Mouse (Mus musculus): ENCODE results near the gene Ormdl3. TPM values are rescaled to one million over a fixed set of nuclear protein-coding genes. Genes with fewer than 3 reads are reported as not detected.

Ormdl3 gene
- polyA plus RNA-seq, 1 experiment: 17.1 TPM

GRCm38 (mm10) chr11:98589306-98589705 lies 2.1 kb upstream of the Ormdl3 start:
- Histone ChIP-seq H3K4me1 (ENCODE audit: control insufficient read depth, insufficient read depth, low read length) (peaks cover 36% of the 10 kb centered on the region), H3K4me3 (ENCODE audit: insufficient read depth, low read length) (no peak overlapping the region), H3K27ac (ENCODE audit: insufficient read depth, low read depth, low read length) (no peak overlapping the region)
- TF ChIP-seq CTCF (IDR thresholded peaks at IDR 0.05; ENCODE audit: low read depth, low read length) (no peak), POLR2A (IDR thresholded peaks at IDR 0.05; ENCODE audit: borderline replicate concordance, low read depth, low read length) (no peak)

GRCm38 (mm10) chr11:98588833-98589281 lies 1.7 kb upstream of the Ormdl3 start:
- Histone ChIP-seq H3K27ac (ENCODE audit: insufficient read depth, low read depth, low read length) (no peak overlapping the region), H3K4me1 (ENCODE audit: control insufficient read depth, insufficient read depth, low read length) (peaks cover 40% of the 10 kb centered on the region), H3K4me3 (ENCODE audit: insufficient read depth, low read length) (no peak overlapping the region)
- no peak for TF ChIP-seq CTCF (IDR thresholded peaks at IDR 0.05; ENCODE audit: low read depth, low read length)
- no peak for TF ChIP-seq POLR2A (IDR thresholded peaks at IDR 0.05; ENCODE audit: borderline replicate concordance, low read depth, low read length)

DNA sequence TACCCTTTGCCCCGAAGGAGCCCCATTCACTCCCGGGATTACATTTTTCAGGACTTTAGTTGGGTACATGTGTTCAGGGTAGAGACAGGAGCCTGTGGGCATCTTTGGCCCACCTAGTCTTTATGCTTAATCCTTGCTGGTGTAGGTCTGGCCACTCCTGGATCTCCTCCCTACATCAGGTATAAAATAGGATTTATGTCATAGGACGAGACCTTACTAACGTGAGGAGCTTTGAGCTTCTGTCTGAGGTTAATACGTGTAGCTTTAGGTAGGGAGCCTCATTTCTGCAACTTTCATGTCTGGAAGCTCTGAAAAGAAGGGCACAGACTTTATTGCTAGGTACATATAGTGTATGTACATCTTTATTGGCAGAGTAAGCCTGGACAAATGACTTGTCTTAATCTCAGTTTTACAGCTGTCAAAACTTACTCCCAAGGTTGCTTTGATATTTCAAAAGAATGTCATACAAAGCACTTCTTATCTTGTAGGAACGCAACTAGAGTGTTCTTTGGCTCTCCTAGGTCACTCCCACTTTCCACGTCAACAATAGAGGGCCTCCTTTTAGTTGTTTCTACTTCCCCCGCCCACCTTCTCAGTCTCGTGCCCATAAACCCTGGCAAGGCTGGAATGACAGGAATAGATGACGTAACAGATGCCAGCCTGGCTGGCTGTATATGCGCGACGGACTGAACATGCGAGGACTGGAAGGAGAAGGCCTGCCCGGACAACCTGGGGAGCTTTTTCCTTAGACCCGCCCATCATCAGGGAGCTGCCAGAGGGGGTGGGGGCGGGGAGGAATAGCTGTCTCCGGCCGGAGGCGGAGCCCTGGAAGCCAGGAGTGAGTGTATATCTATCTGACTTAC lies 747 bp upstream of the Ormdl3 start:
- peak overlapping the region; percentile 61 for H3K4me3 ChIP-seq (ENCODE audit: insufficient read depth, low read length)
- H3K4me1 ChIP-seq (ENCODE audit: control insufficient read depth, insufficient read depth, low read length): peaks cover 41% of the 10 kb centered on the region
- TF ChIP-seq POLR2A (IDR thresholded peaks at IDR 0.05; ENCODE audit: borderline replicate concordance, low read depth, low read length): no peak
- TF ChIP-seq CTCF (IDR thresholded peaks at IDR 0.05; ENCODE audit: low read depth, low read length): no peak
- peak overlapping the region; percentile 8; the same call in 1 of the 2 replicates for H3K27ac ChIP-seq (ENCODE audit: insufficient read depth, low read depth, low read length)

DNA sequence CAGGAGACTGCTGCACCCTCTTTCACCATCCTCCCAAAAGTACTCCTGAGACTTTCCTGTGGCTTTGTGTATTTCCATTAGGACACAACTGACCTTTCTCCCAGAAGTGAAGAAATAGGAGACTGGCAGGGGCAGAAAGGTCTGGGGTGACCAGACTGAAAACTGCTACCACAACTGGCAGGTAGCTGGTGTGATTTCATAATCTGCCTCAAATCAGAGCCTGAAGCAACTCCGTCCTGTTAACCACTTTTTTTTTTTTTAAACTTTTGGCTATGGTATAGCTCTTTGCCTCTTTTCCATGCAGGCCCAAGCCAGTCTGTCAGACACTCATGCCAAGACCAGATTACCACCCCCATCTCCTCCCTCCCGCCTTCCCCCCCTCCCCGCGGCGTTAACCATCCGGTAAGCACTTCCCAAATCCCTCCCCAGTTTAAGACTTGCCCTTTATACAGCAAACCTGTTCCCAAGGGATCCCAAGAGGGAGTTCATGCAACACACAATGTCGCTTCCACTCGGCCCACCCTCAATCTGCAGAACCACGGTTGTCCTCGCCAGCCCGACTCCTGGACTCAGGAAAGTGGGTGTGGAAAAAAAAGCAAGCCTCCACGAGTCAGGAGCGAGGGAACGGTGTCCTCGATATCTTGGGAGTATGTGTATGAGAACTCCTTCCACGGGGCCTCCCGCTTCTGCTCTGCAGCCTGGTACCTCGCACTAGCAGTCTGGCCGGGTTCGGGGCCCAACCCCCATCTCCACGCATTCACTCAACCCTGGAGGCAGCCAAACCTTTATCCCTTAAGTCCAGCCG lies 879 bp downstream of the Ormdl3 start:
- peak overlapping the region; percentile 78 for H3K4me3 ChIP-seq (ENCODE audit: insufficient read depth, low read length)
- no peak overlapping the region for H3K27ac ChIP-seq (ENCODE audit: insufficient read depth, low read depth, low read length)
- peaks cover 41% of the 10 kb centered on the region for H3K4me1 ChIP-seq (ENCODE audit: control insufficient read depth, insufficient read depth, low read length)
- TF ChIP-seq CTCF (IDR thresholded peaks at IDR 0.05; ENCODE audit: low read depth, low read length) (no peak), POLR2A (IDR thresholded peaks at IDR 0.05; ENCODE audit: borderline replicate concordance, low read depth, low read length) (no peak)

DNA sequence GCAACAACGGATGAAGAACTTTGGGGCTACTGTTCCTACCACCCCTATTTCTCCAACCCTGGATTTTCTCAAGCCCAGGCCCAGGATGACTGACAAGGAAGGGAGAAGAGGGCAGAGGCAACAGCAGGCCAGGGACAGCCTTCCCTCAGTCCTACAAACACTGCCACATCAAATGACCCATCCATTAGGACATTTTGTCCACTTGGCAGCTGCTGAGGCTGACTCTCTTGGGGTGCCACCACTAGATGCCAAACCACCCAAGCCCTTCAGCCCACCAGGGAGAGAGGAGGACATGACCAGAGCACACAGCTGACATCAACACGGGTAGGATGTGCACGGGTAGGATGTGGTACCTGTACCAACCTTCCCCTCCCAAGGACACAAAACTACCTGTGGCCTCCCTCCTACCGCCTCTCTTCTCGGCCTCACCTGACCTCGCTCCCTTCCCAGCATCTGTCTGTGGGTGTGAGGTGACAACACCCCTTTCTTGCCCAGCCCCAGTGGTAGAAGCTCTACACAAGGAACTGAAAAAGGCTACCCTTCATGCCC lies 2.5 kb downstream of the Ormdl3 start:
- Histone ChIP-seq H3K4me1 (ENCODE audit: control insufficient read depth, insufficient read depth, low read length) (peaks cover 49% of the 10 kb centered on the region), H3K4me3 (ENCODE audit: insufficient read depth, low read length) (no peak overlapping the region), H3K27ac (ENCODE audit: insufficient read depth, low read depth, low read length) (no peak overlapping the region)
- TF ChIP-seq CTCF (IDR thresholded peaks at IDR 0.05; ENCODE audit: low read depth, low read length) (no peak), POLR2A (IDR thresholded peaks at IDR 0.05; ENCODE audit: borderline replicate concordance, low read depth, low read length) (no peak)

- TF ChIP-seq POLR2A (IDR thresholded peaks at IDR 0.05; ENCODE audit: borderline replicate concordance, low read depth, low read length): no peak
- TF ChIP-seq CTCF (IDR thresholded peaks at IDR 0.05; ENCODE audit: low read depth, low read length): no peak
- Histone ChIP-seq H3K27ac (ENCODE audit: insufficient read depth, low read depth, low read length) (no peak overlapping the region), H3K4me3 (ENCODE audit: insufficient read depth, low read length) (no peak overlapping the region), H3K4me1 (ENCODE audit: control insufficient read depth, insufficient read depth, low read length) (peaks cover 44% of the 10 kb centered on the region)
Observed at GRCm38 (mm10) chr11:98584146-98584545, 3.0 kb downstream of the Ormdl3 start.

GRCm38 (mm10) chr11:98583571-98583970 lies 3.6 kb downstream of the Ormdl3 start:
- no peak overlapping the region for H3K27ac ChIP-seq (ENCODE audit: insufficient read depth, low read depth, low read length)
- peaks cover 40% of the 10 kb centered on the region for H3K4me1 ChIP-seq (ENCODE audit: control insufficient read depth, insufficient read depth, low read length)
- TF ChIP-seq POLR2A (IDR thresholded peaks at IDR 0.05; ENCODE audit: borderline replicate concordance, low read depth, low read length): no peak
- no peak for TF ChIP-seq CTCF (IDR thresholded peaks at IDR 0.05; ENCODE audit: low read depth, low read length)
- no peak overlapping the region for H3K4me3 ChIP-seq (ENCODE audit: insufficient read depth, low read length)

- Histone ChIP-seq H3K4me3 (ENCODE audit: insufficient read depth, low read length) (no peak overlapping the region), H3K27ac (ENCODE audit: insufficient read depth, low read depth, low read length) (no peak overlapping the region), H3K4me1 (ENCODE audit: control insufficient read depth, insufficient read depth, low read length) (peaks cover 40% of the 10 kb centered on the region)
- no peak for TF ChIP-seq CTCF (IDR thresholded peaks at IDR 0.05; ENCODE audit: low read depth, low read length)
- TF ChIP-seq POLR2A (IDR thresholded peaks at IDR 0.05; ENCODE audit: borderline replicate concordance, low read depth, low read length): no peak
Observed at GRCm38 (mm10) chr11:98583265-98583552, 4.0 kb downstream of the Ormdl3 start.

DNA sequence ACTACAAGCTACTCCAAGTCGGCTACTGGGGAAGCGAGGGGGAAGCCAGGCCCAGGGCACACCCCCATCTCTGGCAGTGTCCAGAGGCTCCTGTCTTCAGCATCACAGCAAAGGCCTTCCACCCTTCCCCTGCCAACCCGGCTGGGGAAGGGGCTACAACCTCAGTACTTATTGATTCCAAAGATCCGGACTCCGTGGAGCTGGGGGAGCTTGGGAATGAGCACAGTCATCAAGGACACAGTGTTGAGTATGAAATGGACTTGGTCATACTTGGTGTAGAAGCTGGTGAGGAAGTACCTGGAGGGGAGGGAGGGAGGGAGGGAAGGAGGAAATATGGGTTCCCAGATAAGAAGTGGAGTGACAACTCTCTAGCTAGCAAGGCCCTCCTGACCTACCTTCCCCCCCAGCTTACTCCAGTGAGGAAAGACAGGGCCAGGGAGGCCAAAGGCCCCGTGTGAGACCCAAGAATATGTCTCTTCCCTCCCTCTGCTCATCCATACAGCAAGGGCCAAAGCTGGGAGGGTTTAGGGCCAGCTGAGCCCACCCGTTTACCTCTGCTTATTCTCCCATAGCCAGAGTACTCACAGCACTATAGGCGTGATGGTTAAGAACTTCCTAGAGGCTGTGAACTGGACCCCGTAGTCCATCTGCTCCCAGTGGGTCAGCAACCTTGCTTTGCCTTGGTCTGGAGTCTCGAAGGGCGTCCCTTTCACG lies 4.5 kb downstream of the Ormdl3 start:
- H3K4me3 ChIP-seq (ENCODE audit: insufficient read depth, low read length): no peak overlapping the region
- TF ChIP-seq POLR2A (IDR thresholded peaks at IDR 0.05; ENCODE audit: borderline replicate concordance, low read depth, low read length) (no peak), CTCF (IDR thresholded peaks at IDR 0.05; ENCODE audit: low read depth, low read length) (no peak)
- H3K27ac ChIP-seq (ENCODE audit: insufficient read depth, low read depth, low read length): no peak overlapping the region
- H3K4me1 ChIP-seq (ENCODE audit: control insufficient read depth, insufficient read depth, low read length): peaks cover 39% of the 10 kb centered on the region
